Mouse (Mus musculus): ENCODE measurements around the gene Tktl1. TPM values are rescaled to one million over a fixed set of nuclear protein-coding genes. Genes with fewer than 3 reads are reported as not detected.

Tktl1 gene
- polyA plus RNA-seq, 1 experiment, result not detected

GRCm38 (mm10) chrX:74243396-74243795, 66.3 kb downstream of the Tktl1 start:
- Histone ChIP-seq H3K4me3 (replicated peaks; ENCODE audit: extremely low read depth, low read depth, low read length) (peak overlapping the region; percentile 50), H3K4me1 (ENCODE audit: control insufficient read depth, insufficient read depth, low read length) (no peaks in the 10 kb centered on the region)
- WGBS, result 59% methylated on average over 2 of the region's 2 CpGs
- peak; percentile 12 for DNase-seq
- TF ChIP-seq CTCF (IDR thresholded peaks at IDR 0.05; ENCODE audit: insufficient read depth, low read length) (no peak), POLR2A (IDR thresholded peaks at IDR 0.05; ENCODE audit: borderline replicate concordance, extremely low read depth, low read depth, low read length) (no peak)

- WGBS, result 42% methylated on average over 3 of the region's 3 CpGs
- H3K4me3 ChIP-seq (replicated peaks; ENCODE audit: extremely low read depth, low read depth, low read length), result peak overlapping the region; percentile 50
- no peak for TF ChIP-seq POLR2A (IDR thresholded peaks at IDR 0.05; ENCODE audit: borderline replicate concordance, extremely low read depth, low read depth, low read length)
- no peak for TF ChIP-seq CTCF (IDR thresholded peaks at IDR 0.05; ENCODE audit: insufficient read depth, low read length)
- no peaks in the 10 kb centered on the region for H3K4me1 ChIP-seq (ENCODE audit: control insufficient read depth, insufficient read depth, low read length)
- DNase-seq, result peak; percentile 16
Measured at GRCm38 (mm10) chrX:74243807-74244206, 66.7 kb downstream of the Tktl1 start.

- peak; percentile 31 for DNase-seq
- WGBS, result 45% methylated on average over 3 of the region's 3 CpGs
- Histone ChIP-seq H3K4me3 (replicated peaks; ENCODE audit: extremely low read depth, low read depth, low read length) (peak overlapping the region; percentile 25), H3K4me1 (ENCODE audit: control insufficient read depth, insufficient read depth, low read length) (no peaks in the 10 kb centered on the region)
- TF ChIP-seq POLR2A (IDR thresholded peaks at IDR 0.05; ENCODE audit: borderline replicate concordance, extremely low read depth, low read depth, low read length) (no peak), CTCF (IDR thresholded peaks at IDR 0.05; ENCODE audit: insufficient read depth, low read length) (no peak)
Measured at GRCm38 (mm10) chrX:74244614-74245083, 67.6 kb downstream of the Tktl1 start.

GRCm38 (mm10) chrX:74245107-74245506, 68.0 kb downstream of the Tktl1 start:
- TF ChIP-seq POLR2A (IDR thresholded peaks at IDR 0.05; ENCODE audit: borderline replicate concordance, extremely low read depth, low read depth, low read length) (no peak), CTCF (IDR thresholded peaks at IDR 0.05; ENCODE audit: insufficient read depth, low read length) (no peak)
- WGBS, result 28% methylated on average over 1 of the region's 1 CpGs
- no peaks in the 10 kb centered on the region; the same call in 1 of the 2 replicates for H3K4me1 ChIP-seq (ENCODE audit: control insufficient read depth, insufficient read depth, low read length)
- H3K4me3 ChIP-seq (replicated peaks; ENCODE audit: extremely low read depth, low read depth, low read length), result peak overlapping the region; percentile 79
- DNase-seq, result no peak

- Histone ChIP-seq H3K4me3 (replicated peaks; ENCODE audit: extremely low read depth, low read depth, low read length) (peak overlapping the region; percentile 79), H3K4me1 (ENCODE audit: control insufficient read depth, insufficient read depth, low read length) (no peaks in the 10 kb centered on the region; the same call in 1 of the 2 replicates)
- peak; percentile 73 for DNase-seq
- no peak for TF ChIP-seq CTCF (IDR thresholded peaks at IDR 0.05; ENCODE audit: insufficient read depth, low read length)
- TF ChIP-seq POLR2A (IDR thresholded peaks at IDR 0.05; ENCODE audit: borderline replicate concordance, extremely low read depth, low read depth, low read length), result peak; percentile 56; the same call in 1 of the 2 replicates
- 43% methylated on average over 21 of the region's 21 CpGs for WGBS
Measured at GRCm38 (mm10) chrX:74245687-74246086, 68.6 kb downstream of the Tktl1 start.

- no peak for TF ChIP-seq CTCF (IDR thresholded peaks at IDR 0.05; ENCODE audit: insufficient read depth, low read length)
- TF ChIP-seq POLR2A (IDR thresholded peaks at IDR 0.05; ENCODE audit: borderline replicate concordance, extremely low read depth, low read depth, low read length), result peak; percentile 98
- WGBS, result 35% methylated on average over 38 of the region's 38 CpGs
- peak; percentile 76 for DNase-seq
- Histone ChIP-seq H3K4me3 (replicated peaks; ENCODE audit: extremely low read depth, low read depth, low read length) (peak overlapping the region; percentile 79), H3K4me1 (ENCODE audit: control insufficient read depth, insufficient read depth, low read length) (no peaks in the 10 kb centered on the region; the same call in 1 of the 2 replicates)
Measured at GRCm38 (mm10) chrX:74246213-74246681, 69.2 kb downstream of the Tktl1 start.

- no peak for TF ChIP-seq CTCF (IDR thresholded peaks at IDR 0.05; ENCODE audit: insufficient read depth, low read length)
- no peak for TF ChIP-seq POLR2A (IDR thresholded peaks at IDR 0.05; ENCODE audit: borderline replicate concordance, extremely low read depth, low read depth, low read length)
- Histone ChIP-seq H3K4me1 (ENCODE audit: control insufficient read depth, insufficient read depth, low read length) (no peaks in the 10 kb centered on the region; the same call in 1 of the 2 replicates), H3K4me3 (replicated peaks; ENCODE audit: extremely low read depth, low read depth, low read length) (peak overlapping the region; percentile 78)
- DNase-seq, result peak; percentile 39
- 31% methylated on average over 15 of the region's 15 CpGs for WGBS
Measured at GRCm38 (mm10) chrX:74246693-74247092, 69.6 kb downstream of the Tktl1 start.

- H3K4me1 ChIP-seq (ENCODE audit: control insufficient read depth, insufficient read depth, low read length), result no peaks in the 10 kb centered on the region; the same call in 1 of the 2 replicates
- TF ChIP-seq CTCF (IDR thresholded peaks at IDR 0.05; ENCODE audit: insufficient read depth, low read length), result peak; percentile 52
- no peak for TF ChIP-seq POLR2A (IDR thresholded peaks at IDR 0.05; ENCODE audit: borderline replicate concordance, extremely low read depth, low read depth, low read length)
- H3K4me3 ChIP-seq (replicated peaks; ENCODE audit: extremely low read depth, low read depth, low read length), result peak overlapping the region; percentile 31
- WGBS, result 14% methylated on average over 3 of the region's 3 CpGs
- peak; percentile 59 for DNase-seq
Measured at GRCm38 (mm10) chrX:74248651-74249050, 71.6 kb downstream of the Tktl1 start.

GRCm38 (mm10) chrX:74249615-74250014, 72.6 kb downstream of the Tktl1 start, which contains the start of gene Flna:
TSS of gene Flna (minus strand) at chrX:74249820.
- DNase-seq, result peak; percentile 64
- TF ChIP-seq CTCF (IDR thresholded peaks at IDR 0.05; ENCODE audit: insufficient read depth, low read length) (no peak), POLR2A (IDR thresholded peaks at IDR 0.05; ENCODE audit: borderline replicate concordance, extremely low read depth, low read depth, low read length) (peak; percentile 56; the same call in 1 of the 2 replicates)
- no peaks in the 10 kb centered on the region; the same call in 1 of the 2 replicates for H3K4me1 ChIP-seq (ENCODE audit: control insufficient read depth, insufficient read depth, low read length)
- peak within 1 kb of the TSS; percentile 75 for H3K4me3 ChIP-seq (replicated peaks; ENCODE audit: extremely low read depth, low read depth, low read length)
- 27% methylated on average over 38 of the region's 38 CpGs for WGBS

Data from lung, adult 2 months (tissue).